Mouse (Mus musculus) ES-Bruce4 (cell line): Measurements from ENCODE around the gene Nmnat3.

Source experiments
- CTCF ChIP-seq: IDR thresholded peaks from one replicate; pipeline ENCODE4 v1.8.1; 2011; ENCODE audit warnings: low read depth, low read length
- POLR2A ChIP-seq: IDR thresholded peaks from one replicate; pipeline ENCODE4 v1.8.1; 2011; ENCODE audit warnings: low read length; ENCODE audit not compliant: insufficient read depth

- TF ChIP-seq CTCF (no peak), POLR2A (no peak)
Measured at GRCm38 (mm10) chr9:98340427-98340826, 53.2 kb downstream of the Nmnat3 start.
